Mouse (Mus musculus): Measurements from ENCODE around the gene Scaf1. TPM values are rescaled to one million over a fixed set of nuclear protein-coding genes. Genes with fewer than 3 reads are reported as not detected.

The Scaf1 gene
- total and polyA plus RNA-seq, 2 experiments from 2014 or later, result 45.6 to 77.7 TPM

DNA sequence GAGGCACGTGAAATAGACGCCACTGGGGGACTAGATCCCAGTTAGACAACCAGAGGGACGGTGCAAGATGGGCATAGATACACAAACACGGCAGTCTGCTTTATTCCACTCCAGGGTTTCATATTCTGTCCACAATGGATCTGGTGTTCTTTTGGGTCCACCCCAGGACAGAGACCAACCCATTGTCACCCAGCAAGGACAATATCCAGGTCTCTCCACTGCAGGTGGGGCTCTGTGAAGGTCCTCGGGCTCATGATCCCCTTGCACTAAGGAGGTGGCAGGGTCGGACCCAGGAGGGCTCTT, 41.1 kb downstream of the Scaf1 start:
- peak overlapping the region; percentile 82 for H3K27ac ChIP-seq
- peaks cover 17% of the 10 kb centered on the region; the same call in 1 of the 2 replicates for H3K4me1 ChIP-seq (ENCODE audit: insufficient read depth, low read length)
- WGBS, result 20% methylated on average over 6 of the region's 6 CpGs
- H3K4me2 ChIP-seq (ENCODE audit: low read depth, low read length), result peak overlapping the region; percentile 65
- peaks cover 33% of the 10 kb centered on the region for H3K36me3 ChIP-seq (ENCODE audit: insufficient read depth, low read length)
- DNase-seq (ENCODE audit: low spot score), result no peak
- TF ChIP-seq CTCF (IDR thresholded peaks at IDR 0.05; ENCODE audit: low read depth), result no peak
- 0 out of 2 replicates have a peak overlapping the region, but pooled peaks have one; percentile 13 for H3K9ac ChIP-seq (replicated peaks; ENCODE audit: low read length)
- H3K4me3 ChIP-seq (ENCODE audit: low read length), result no peak overlapping the region
- ATAC-seq, result no peak
- no peaks in the 10 kb centered on the region for H3K9me3 ChIP-seq (ENCODE audit: low read length)
- H3K27me3 ChIP-seq (ENCODE audit: insufficient read depth, low read length), result no peaks in the 10 kb centered on the region

DNA sequence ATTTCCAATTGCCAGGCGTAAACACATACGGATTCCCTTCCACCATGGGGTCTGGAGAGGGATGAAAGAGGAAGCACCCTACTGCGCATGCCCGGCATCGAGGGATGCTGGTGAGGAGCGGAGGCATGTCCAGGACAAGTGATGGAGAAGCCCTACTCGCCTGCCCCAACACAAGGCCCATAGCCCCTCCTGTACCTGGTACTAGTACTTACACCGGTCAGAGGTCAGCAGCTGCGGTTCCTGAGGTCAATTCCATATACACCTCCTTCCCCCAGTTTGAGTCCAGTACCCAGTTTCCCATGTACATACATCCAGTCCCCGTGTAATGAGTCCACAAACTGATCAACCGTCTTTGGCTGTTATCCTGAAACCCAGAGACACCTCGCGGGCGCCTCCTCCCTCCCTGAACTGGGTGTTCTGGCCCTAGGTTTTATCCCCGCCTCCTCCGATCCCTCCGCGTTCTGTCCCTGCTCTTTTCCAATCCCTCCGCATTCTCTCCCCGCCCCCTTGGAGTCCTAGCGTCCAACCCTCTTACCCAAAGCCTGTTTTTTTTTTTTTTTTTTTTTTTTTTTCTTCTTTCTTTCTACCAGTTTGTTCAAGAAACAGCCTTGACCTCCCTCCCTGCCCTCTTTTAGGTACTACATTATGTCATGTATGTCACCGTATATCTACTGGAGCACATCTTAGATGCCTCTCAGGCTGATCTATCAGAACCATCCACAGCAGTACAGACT, 41.6 kb downstream of the Scaf1 start, which contains the start of gene Cpt1c:
TSS of gene Cpt1c (minus strand) at position 469 of the 734 bp plus-strand sequence.
- Histone ChIP-seq H3K36me3 (ENCODE audit: insufficient read depth, low read length) (peaks cover 28% of the 10 kb centered on the region), H3K27me3 (ENCODE audit: insufficient read depth, low read length) (no peaks in the 10 kb centered on the region), H3K4me1 (ENCODE audit: insufficient read depth, low read length) (peaks cover 17% of the 10 kb centered on the region; the same call in 1 of the 2 replicates), H3K4me3 (ENCODE audit: low read length) (peak within 1 kb of the TSS; percentile 43), H3K27ac (peak within 1 kb of the TSS; percentile 82), H3K4me2 (ENCODE audit: low read depth, low read length) (peak within 1 kb of the TSS; percentile 65), H3K9ac (replicated peaks; ENCODE audit: low read length) (peak within 1 kb of the TSS; percentile 47), H3K9me3 (ENCODE audit: low read length) (no peaks in the 10 kb centered on the region)
- peak; percentile 50 for ATAC-seq
- TF ChIP-seq CTCF (IDR thresholded peaks at IDR 0.05; ENCODE audit: low read depth), result peak; percentile 20; the same call in 1 of the 2 replicates
- WGBS, result 2% methylated on average over 22 of the region's 22 CpGs
- DNase-seq (ENCODE audit: low spot score), result peak; percentile 95

DNA sequence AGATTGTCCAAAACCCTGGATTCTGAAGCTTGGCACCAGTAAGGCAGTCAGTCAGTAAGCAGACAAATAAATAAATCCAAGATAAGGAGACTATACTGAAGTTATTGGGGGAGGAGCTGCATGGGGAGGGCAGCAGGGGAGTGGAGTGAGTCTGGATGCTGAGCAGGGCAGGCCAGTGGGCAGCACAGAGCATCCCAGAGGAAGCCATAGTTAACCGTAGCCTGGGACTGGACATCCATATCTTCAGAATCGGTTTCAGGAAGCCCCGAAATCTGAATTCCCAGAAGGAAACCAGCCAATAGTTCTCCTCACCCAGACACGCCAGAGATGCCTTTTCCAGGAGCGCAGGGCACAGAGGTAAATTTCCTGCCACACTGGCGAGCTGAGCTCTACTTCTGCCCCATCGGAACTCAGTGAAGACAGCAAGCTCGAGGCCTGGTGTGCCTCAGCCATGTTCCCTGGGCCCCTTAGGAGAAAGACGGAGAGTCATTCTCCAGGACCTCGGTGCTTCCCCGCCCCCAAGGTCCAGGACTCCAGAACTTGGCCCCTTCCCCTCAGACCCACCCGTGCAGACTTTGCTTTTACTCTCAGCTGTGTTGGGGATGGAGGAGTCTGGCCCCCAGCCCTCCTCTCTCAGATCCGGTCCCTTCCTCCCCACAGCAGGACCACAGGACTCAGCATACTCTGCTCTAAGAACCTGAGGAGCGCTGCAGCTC, 42.6 kb downstream of the Scaf1 start:
- no peaks in the 10 kb centered on the region for H3K9me3 ChIP-seq (ENCODE audit: low read length)

DNA sequence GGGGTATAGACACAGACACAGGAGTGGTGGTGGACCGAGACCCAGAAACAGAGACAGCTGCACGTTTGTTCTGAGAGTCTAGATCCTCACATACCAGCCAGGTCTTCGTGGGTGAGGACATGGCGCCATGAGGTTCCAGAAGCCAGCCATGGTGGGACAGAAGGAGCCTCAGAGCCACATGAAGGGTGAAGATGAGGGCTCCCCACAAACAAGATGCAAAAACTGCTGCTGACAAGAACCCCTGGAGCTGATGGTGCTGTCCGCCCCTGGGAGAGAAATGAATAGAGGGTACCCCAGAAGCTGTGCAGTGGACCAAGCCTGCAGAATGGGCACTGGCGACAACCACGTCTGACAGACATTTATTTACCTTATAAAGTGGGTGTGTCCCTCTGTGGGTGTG, 45.0 kb downstream of the Scaf1 start:
- Histone ChIP-seq H3K4me2 (ENCODE audit: low read depth, low read length) (peak overlapping the region; percentile 77), H3K9ac (replicated peaks; ENCODE audit: low read length) (peak overlapping the region; percentile 51), H3K9me3 (ENCODE audit: low read length) (no peaks in the 10 kb centered on the region), H3K4me3 (ENCODE audit: low read length) (peak overlapping the region; percentile 47), H3K36me3 (ENCODE audit: insufficient read depth, low read length) (no peaks in the 10 kb centered on the region; the same call in 1 of the 2 replicates), H3K27me3 (ENCODE audit: insufficient read depth, low read length) (no peaks in the 10 kb centered on the region), H3K27ac (peak overlapping the region; percentile 82), H3K4me1 (ENCODE audit: insufficient read depth, low read length) (peaks cover 17% of the 10 kb centered on the region; the same call in 1 of the 2 replicates)
- DNase-seq (ENCODE audit: low spot score), result no peak
- WGBS, result 72% methylated on average over 7 of the region's 7 CpGs
- no peak for ATAC-seq
- TF ChIP-seq CTCF (IDR thresholded peaks at IDR 0.05; ENCODE audit: low read depth), result no peak

More for the DNA sequence above, 42.6 kb downstream of the Scaf1 start:
- Histone ChIP-seq H3K27me3 (ENCODE audit: insufficient read depth, low read length) (no peaks in the 10 kb centered on the region), H3K4me2 (ENCODE audit: low read depth, low read length) (peak overlapping the region; percentile 65), H3K36me3 (ENCODE audit: insufficient read depth, low read length) (peaks cover 18% of the 10 kb centered on the region), H3K4me1 (ENCODE audit: insufficient read depth, low read length) (peaks cover 17% of the 10 kb centered on the region; the same call in 1 of the 2 replicates), H3K9ac (replicated peaks; ENCODE audit: low read length) (peak overlapping the region; percentile 47), H3K4me3 (ENCODE audit: low read length) (peak overlapping the region; percentile 43), H3K27ac (peak overlapping the region; percentile 82)
- TF ChIP-seq CTCF (IDR thresholded peaks at IDR 0.05; ENCODE audit: low read depth), result no peak
- DNase-seq (ENCODE audit: low spot score) (peak; percentile 43), ATAC-seq (no peak)
- 22% methylated on average over 14 of the region's 14 CpGs for WGBS

DNA sequence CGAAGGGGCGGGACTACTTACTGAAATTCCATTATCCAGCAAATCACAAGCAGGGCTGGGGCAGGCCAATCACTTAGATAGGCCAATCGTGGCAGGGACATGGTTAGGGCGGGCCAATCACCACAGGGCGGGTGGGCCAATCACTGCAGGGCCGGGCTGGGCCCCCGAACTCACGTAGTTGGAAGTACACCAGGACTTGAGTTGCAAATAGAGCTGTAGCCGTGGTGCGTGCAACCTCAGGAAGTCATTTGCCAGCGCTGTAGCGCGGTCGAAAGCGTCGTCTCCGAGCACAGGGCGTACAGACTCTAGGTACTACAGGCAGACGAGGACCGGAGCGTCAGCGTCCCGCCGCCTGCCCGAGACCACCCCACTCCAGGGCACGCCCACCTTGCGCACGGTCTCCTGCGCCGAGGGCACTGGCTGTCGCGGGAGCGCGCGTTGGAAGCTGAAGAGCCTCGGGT, 45.9 kb downstream of the Scaf1 start:
- H3K36me3 ChIP-seq (ENCODE audit: insufficient read depth, low read length), result peaks cover 5% of the 10 kb centered on the region; the same call in 1 of the 2 replicates
- ATAC-seq, result peak; percentile 96

DNA sequence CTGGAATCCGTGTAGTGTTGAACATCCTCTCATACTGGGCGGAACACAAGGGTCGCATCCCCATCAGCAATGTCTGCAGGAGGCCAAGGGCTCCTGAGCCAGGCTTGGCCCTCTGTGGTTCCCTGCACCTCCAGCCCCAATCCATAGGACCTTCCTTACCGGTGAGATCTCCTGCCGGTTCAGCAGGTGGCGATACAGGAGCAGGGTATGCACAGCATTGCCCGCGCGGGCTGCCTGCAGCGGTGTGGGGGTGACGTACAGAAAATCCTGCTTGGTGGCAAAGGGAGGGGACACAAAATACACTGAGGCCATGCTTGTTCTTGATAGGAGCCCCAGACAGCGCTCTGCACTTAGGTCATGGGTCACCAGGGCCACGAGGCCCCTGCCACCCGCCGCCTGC, 49.5 kb downstream of the Scaf1 start:
- 78% methylated on average over 15 of the region's 15 CpGs for WGBS
- no peak overlapping the region for H3K27ac ChIP-seq
- peaks cover 8% of the 10 kb centered on the region; the same call in 1 of the 2 replicates for H3K4me1 ChIP-seq (ENCODE audit: insufficient read depth, low read length)
- TF ChIP-seq CTCF (IDR thresholded peaks at IDR 0.05; ENCODE audit: low read depth), result no peak
- H3K4me2 ChIP-seq (ENCODE audit: low read depth, low read length), result no peak overlapping the region
- H3K4me3 ChIP-seq (ENCODE audit: low read length), result no peak overlapping the region
- no peak for DNase-seq (ENCODE audit: low spot score)
- no peaks in the 10 kb centered on the region for H3K9me3 ChIP-seq (ENCODE audit: low read length)
- no peaks in the 10 kb centered on the region for H3K27me3 ChIP-seq (ENCODE audit: insufficient read depth, low read length)
- ATAC-seq, result no peak
- no peak overlapping the region for H3K9ac ChIP-seq (replicated peaks; ENCODE audit: low read length)
- H3K36me3 ChIP-seq (ENCODE audit: insufficient read depth, low read length), result peaks cover 12% of the 10 kb centered on the region; the same call in 1 of the 2 replicates

More for the DNA sequence above, 45.9 kb downstream of the Scaf1 start:
- 0% methylated on average over 36 of the region's 36 CpGs for WGBS
- peaks cover 17% of the 10 kb centered on the region; the same call in 1 of the 2 replicates for H3K4me1 ChIP-seq (ENCODE audit: insufficient read depth, low read length)
- H3K4me3 ChIP-seq (ENCODE audit: low read length), result peak overlapping the region; percentile 47
- H3K27me3 ChIP-seq (ENCODE audit: insufficient read depth, low read length), result no peaks in the 10 kb centered on the region
- peak overlapping the region; percentile 82 for H3K27ac ChIP-seq
- H3K9ac ChIP-seq (replicated peaks; ENCODE audit: low read length), result peak overlapping the region; percentile 51; the same call in 1 of the 2 replicates
- H3K9me3 ChIP-seq (ENCODE audit: low read length), result no peaks in the 10 kb centered on the region
- peak; percentile 95 for DNase-seq (ENCODE audit: low spot score)
- peak overlapping the region; percentile 77 for H3K4me2 ChIP-seq (ENCODE audit: low read depth, low read length)
- TF ChIP-seq CTCF (IDR thresholded peaks at IDR 0.05; ENCODE audit: low read depth), result no peak
